Mouse (Mus musculus) myocyte (in vitro differentiated cells): Measurements from ENCODE around the gene Emc4.

Experiments
- E2F4 ChIP-seq: IDR thresholded peaks from one replicate; pipeline ENCODE4 v1.6.1; 2011; ENCODE audit warnings: mild to moderate bottlenecking, control low read depth, moderate library complexity; ENCODE audit not compliant: insufficient read depth
- MYOG ChIP-seq, 3 experiments: IDR thresholded peaks; one replicate each; pipeline ENCODE4 v1.6.1; 2011; ENCODE audit warnings: control low read depth in 2 of 3, low read depth in 2 of 3, mild to moderate bottlenecking in 2 of 3; ENCODE audit not compliant: insufficient read length in 2 of 3, control insufficient read depth in 1 of 3, insufficient read depth in 1 of 3
- POLR2A ChIP-seq: IDR thresholded peaks from one replicate; pipeline ENCODE4 v1.6.1; 2011; ENCODE audit warnings: low read depth, mild to moderate bottlenecking, control low read depth, moderate library complexity; ENCODE audit not compliant: insufficient read length
- TCF12 ChIP-seq: IDR thresholded peaks from one replicate; pipeline ENCODE4 v1.6.1; 2011; ENCODE audit warnings: mild to moderate bottlenecking, control low read depth; ENCODE audit not compliant: poor library complexity, insufficient read depth, severe bottlenecking

DNA sequence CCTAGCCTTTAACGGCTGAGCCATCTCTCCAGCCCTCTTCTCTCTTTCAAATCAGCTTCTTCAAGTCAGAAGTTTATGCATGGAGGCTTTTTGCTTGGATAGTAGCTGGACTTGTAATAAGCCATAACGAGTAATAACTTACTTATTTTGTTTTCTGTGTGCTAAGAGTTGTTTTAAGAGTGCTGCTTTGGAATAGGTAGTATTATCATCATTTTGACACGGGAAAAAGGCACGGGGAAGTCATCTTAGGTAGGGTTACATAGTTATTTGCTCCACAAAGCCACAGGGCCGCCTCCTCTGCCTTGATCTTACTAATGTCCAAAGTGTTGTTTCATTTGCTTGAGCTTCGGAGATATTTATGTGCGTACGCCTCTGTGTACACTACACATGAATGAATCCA lies 12.3 kb upstream of the Emc4 start:
- TF ChIP-seq POLR2A: no peak
- TF ChIP-seq E2F4: no peak
- no peak for TF ChIP-seq TCF12
- TF ChIP-seq MYOG (IDR thresholded peaks at IDR 0.05; ENCODE audit: control insufficient read depth in 1 of 3, insufficient read depth in 1 of 3, insufficient read length in 2 of 3, low read depth in 2 of 3): no peak
